8 mouse cellular contexts compared by ENCODE assay signal in the genomic region with DNA sequence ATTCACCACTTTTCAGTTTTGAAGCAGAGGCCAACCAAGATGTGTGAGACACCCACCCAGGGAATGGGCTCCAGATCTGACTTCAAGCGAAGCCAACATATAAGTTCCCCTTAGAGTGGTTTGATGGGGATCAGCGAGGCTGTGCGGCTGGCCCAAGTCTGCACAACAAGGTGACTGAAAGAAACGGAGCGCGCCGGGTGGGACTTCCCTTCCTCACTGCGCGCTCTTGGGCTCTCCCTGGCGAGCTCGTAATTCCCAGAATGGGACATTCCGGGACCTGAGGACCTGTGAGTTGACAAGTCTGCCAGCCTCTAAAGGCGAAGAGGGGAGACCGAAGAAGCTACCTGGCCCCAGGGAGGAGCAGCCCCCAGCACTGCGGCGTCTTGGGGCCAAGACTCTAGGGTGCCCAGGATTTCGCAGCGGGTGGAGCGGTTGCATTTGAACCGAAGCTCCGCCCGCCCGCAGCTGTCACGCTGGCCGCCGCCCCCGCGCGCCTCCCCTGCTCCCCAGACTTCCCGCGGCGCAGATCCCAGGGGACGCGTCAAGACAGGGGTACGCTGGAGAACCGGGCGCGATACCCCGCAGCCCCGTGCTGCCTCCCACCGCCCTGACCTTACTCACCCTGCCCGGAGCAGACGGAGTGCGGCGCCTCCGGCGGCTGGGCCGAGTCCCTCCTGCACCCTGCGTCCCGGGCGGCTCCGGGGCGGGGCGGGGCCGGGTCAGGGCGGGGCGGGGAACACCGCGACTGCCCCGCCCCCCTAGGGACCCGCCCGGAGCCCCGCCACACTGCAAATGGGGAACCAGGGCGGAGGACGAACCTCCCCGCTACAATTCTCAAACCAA. TPM values are rescaled to one million over a fixed set of nuclear protein-coding genes. Genes with fewer than 3 reads are reported as not detected.
DNase-seq lines count a peak whose midpoint lies in the region; ATAC-seq and TF ChIP-seq lines count a peak whose summit lies in the region.

A gene (minus strand): TSS at position 440 of the 843 bp plus-strand sequence.

- H3K27me3 ChIP-seq in heart, embryonic 14.5 days (ENCODE audit: control insufficient read depth, insufficient read depth, low read length): peaks cover 31% of the 10 kb centered on the region
- peaks cover 21% of the 10 kb centered on the region for H3K27me3 ChIP-seq in kidney, embryonic 16.5 days (ENCODE audit: insufficient read depth, low read length)
- peaks cover 66% of the 10 kb centered on the region for H3K27me3 ChIP-seq in lung, embryonic 15.5 days

- peak; percentile 70 for ATAC-seq in heart, embryonic 14.5 days (ENCODE audit: insufficient number of reproducible peaks, insufficient read depth, low FRiP score, low read depth)
- ATAC-seq in kidney, embryonic 16.5 days (ENCODE audit: low FRiP score, low TSS enrichment): peak; percentile 80
- ATAC-seq in lung, embryonic 15.5 days (ENCODE audit: borderline replicate concordance, extremely low read depth, low FRiP score, low TSS enrichment): peak; percentile 83

- H3K4me2 ChIP-seq in heart, embryonic 14.5 days (ENCODE audit: low read length): peak within 1 kb of the TSS; percentile 80
- H3K4me2 ChIP-seq in kidney, embryonic 16.5 days (replicated peaks; ENCODE audit: low read depth, low read length): peak within 1 kb of the TSS; percentile 92
- H3K4me2 ChIP-seq in lung, embryonic 15.5 days: peak within 1 kb of the TSS; percentile 96

- peak; percentile 74 for DNase-seq in 3T3-L1 (ENCODE audit: low read depth, low spot score)
- peak; percentile 60 for DNase-seq in T-cell, adult 2 months (ENCODE audit: low spot score)
- DNase-seq in thymus, postnatal 10 days (ENCODE audit: low spot score in 2 of 2): peak; percentile 79 to 85

- H3K36me3 ChIP-seq in heart, embryonic 14.5 days (ENCODE audit: control insufficient read depth, insufficient read depth, low read length): no peaks in the 10 kb centered on the region
- no peaks in the 10 kb centered on the region for H3K36me3 ChIP-seq in kidney, embryonic 16.5 days (ENCODE audit: insufficient read depth, low read length)
- H3K36me3 ChIP-seq in lung, embryonic 15.5 days: no peaks in the 10 kb centered on the region

- H3K9me3 ChIP-seq in heart, embryonic 14.5 days (ENCODE audit: control insufficient read depth, low read length): no peaks in the 10 kb centered on the region
- H3K9me3 ChIP-seq in kidney, embryonic 16.5 days (ENCODE audit: low read length): no peaks in the 10 kb centered on the region
- H3K9me3 ChIP-seq in lung, embryonic 15.5 days: no peaks in the 10 kb centered on the region

- peak; percentile 55 for TF ChIP-seq POLR2A in embryonic fibroblast, embryonic 13.5 days (IDR thresholded peaks at IDR 0.05; ENCODE audit: low read depth, low read length)
- peak; percentile 42; the same call in 1 of the 2 replicates for TF ChIP-seq POLR2A in olfactory bulb, adult 2 months (IDR thresholded peaks at IDR 0.05; ENCODE audit: insufficient read depth, low read depth, low read length)

- H3K4me3 ChIP-seq in embryonic fibroblast, embryonic 13.5 days (ENCODE audit: insufficient read depth, low read length): peak within 1 kb of the TSS; percentile 60
- peak within 1 kb of the TSS; percentile 56 to 64 for H3K4me3 ChIP-seq in heart, embryonic 14.5 days (ENCODE audit: control insufficient read depth in 1 of 2, insufficient read depth in 1 of 2, low read depth in 1 of 2, low read length in 2 of 2)
- H3K4me3 ChIP-seq in kidney, embryonic 16.5 days (ENCODE audit: low read length): peak within 1 kb of the TSS; percentile 71
- H3K4me3 ChIP-seq in lung, embryonic 15.5 days: peak within 1 kb of the TSS; percentile 71
- peak within 1 kb of the TSS; percentile 64 for H3K4me3 ChIP-seq in olfactory bulb, adult 2 months (ENCODE audit: insufficient read depth, low read depth, low read length)

- peak within 1 kb of the TSS; percentile 62 for H3K27ac ChIP-seq in embryonic fibroblast, embryonic 13.5 days (ENCODE audit: insufficient read depth, low read length)
- no peak within 1 kb of the TSS; a peak in 1 of 4 replicates for H3K27ac ChIP-seq in heart, embryonic 14.5 days (replicated peaks in 1 of 2; ENCODE audit: control insufficient read depth in 1 of 2, insufficient read depth in 1 of 2, low read depth in 2 of 2, low read length in 2 of 2)
- H3K27ac ChIP-seq in kidney, embryonic 16.5 days (ENCODE audit: low read length): no peak within 1 kb of the TSS; the same call in 1 of the 2 replicates
- no peak within 1 kb of the TSS for H3K27ac ChIP-seq in lung, embryonic 15.5 days
- H3K27ac ChIP-seq in olfactory bulb, adult 2 months (ENCODE audit: insufficient read depth, low read depth, low read length): peak within 1 kb of the TSS; percentile 34; the same call in 1 of the 2 replicates

- TF ChIP-seq CTCF in embryonic fibroblast, embryonic 13.5 days (IDR thresholded peaks at IDR 0.05; ENCODE audit: borderline replicate concordance, insufficient read depth, low read length): no peak
- no peak for TF ChIP-seq CTCF in olfactory bulb, adult 2 months (IDR thresholded peaks at IDR 0.05; ENCODE audit: insufficient read depth, low read depth, low read length)

- H3K4me1 ChIP-seq in embryonic fibroblast, embryonic 13.5 days (ENCODE audit: control insufficient read depth, insufficient read depth, low read length): peaks cover 13% of the 10 kb centered on the region
- peaks cover 19% of the 10 kb centered on the region in 2 experiments for H3K4me1 ChIP-seq in heart, embryonic 14.5 days (ENCODE audit: control insufficient read depth in 2 of 2, insufficient read depth in 2 of 2, low read length in 2 of 2)
- peaks cover 22% of the 10 kb centered on the region for H3K4me1 ChIP-seq in kidney, embryonic 16.5 days (ENCODE audit: insufficient read depth, low read length)
- H3K4me1 ChIP-seq in lung, embryonic 15.5 days: peaks cover 23% of the 10 kb centered on the region
- H3K4me1 ChIP-seq in olfactory bulb, adult 2 months (ENCODE audit: control insufficient read depth, insufficient read depth, low read length): peaks cover 38% of the 10 kb centered on the region

- H3K9ac ChIP-seq in heart, embryonic 14.5 days (ENCODE audit: low read length): peak within 1 kb of the TSS; percentile 72
- peak within 1 kb of the TSS; percentile 68 for H3K9ac ChIP-seq in kidney, embryonic 16.5 days (replicated peaks; ENCODE audit: low read length)
- H3K9ac ChIP-seq in lung, embryonic 15.5 days: peak within 1 kb of the TSS; percentile 32

- WGBS in heart, embryonic 14.5 days: 1% methylated on average over 58 of the region's 66 CpGs
- under 1% methylated on average over 64 of the region's 66 CpGs for WGBS in kidney, embryonic 16.5 days
- 2% methylated on average over 51 of the region's 66 CpGs for WGBS in lung, embryonic 15.5 days
- under 1% methylated on average over 66 of the region's 66 CpGs for WGBS in olfactory bulb, adult 2 months

RNA-seq across cellular contexts. Expression of the gene that starts here (rescaled TPM):
- polyA plus RNA-seq in embryonic fibroblast, embryonic 13.5 days (2011; ENCODE audit: insufficient read length, low read depth, missing spikeins): 13.6 and 15.9 TPM in 2 replicates
- 0.75 and 0.93 TPM in 2 replicates for polyA plus RNA-seq in heart, embryonic 14.5 days (2014; fragmentation: Nextera tagmentation; extraction: Ambion mirVana)
- polyA plus RNA-seq in kidney, embryonic 16.5 days (2015; fragmentation: Nextera tagmentation; extraction: Ambion mirVana): 0.51 and 1.1 TPM in 2 replicates
- polyA plus RNA-seq in lung, embryonic 15.5 days (2015; fragmentation: Nextera tagmentation; extraction: Ambion mirVana): 0.50 and 0.81 TPM in 2 replicates
- polyA plus RNA-seq in olfactory bulb, adult 2 months (2012; ENCODE audit: insufficient read depth, insufficient read length, low replicate concordance, missing spikeins): not detected in 2 replicates

Comparison
In these comparisons a context has a peak if more than half of its experiments do, and no peak if none do; other contexts are left out.
1. Peak in ATAC-seq, H3K4me3 ChIP-seq, H3K9ac ChIP-seq and H3K4me2 ChIP-seq in heart, embryonic 14.5 days; RNA of the gene not detected or under 1 TPM.
2. Peak in ATAC-seq, H3K4me3 ChIP-seq, H3K9ac ChIP-seq and H3K4me2 ChIP-seq in lung, embryonic 15.5 days; RNA of the gene not detected or under 1 TPM.
3. H3K27ac ChIP-seq: peak in embryonic fibroblast, embryonic 13.5 days (single experiment) and olfactory bulb, adult 2 months (single experiment); none in heart, embryonic 14.5 days (0 of 2), kidney, embryonic 16.5 days (single experiment) and lung, embryonic 15.5 days (single experiment).
4. Peak in every context shown above with its lines, with median percentiles within 50 percentile points of each other: DNase-seq, H3K4me3 ChIP-seq, ATAC-seq, H3K4me2 ChIP-seq and H3K9ac ChIP-seq.